ENCODE assay signal across 8 mouse cellular contexts in the genomic region with DNA sequence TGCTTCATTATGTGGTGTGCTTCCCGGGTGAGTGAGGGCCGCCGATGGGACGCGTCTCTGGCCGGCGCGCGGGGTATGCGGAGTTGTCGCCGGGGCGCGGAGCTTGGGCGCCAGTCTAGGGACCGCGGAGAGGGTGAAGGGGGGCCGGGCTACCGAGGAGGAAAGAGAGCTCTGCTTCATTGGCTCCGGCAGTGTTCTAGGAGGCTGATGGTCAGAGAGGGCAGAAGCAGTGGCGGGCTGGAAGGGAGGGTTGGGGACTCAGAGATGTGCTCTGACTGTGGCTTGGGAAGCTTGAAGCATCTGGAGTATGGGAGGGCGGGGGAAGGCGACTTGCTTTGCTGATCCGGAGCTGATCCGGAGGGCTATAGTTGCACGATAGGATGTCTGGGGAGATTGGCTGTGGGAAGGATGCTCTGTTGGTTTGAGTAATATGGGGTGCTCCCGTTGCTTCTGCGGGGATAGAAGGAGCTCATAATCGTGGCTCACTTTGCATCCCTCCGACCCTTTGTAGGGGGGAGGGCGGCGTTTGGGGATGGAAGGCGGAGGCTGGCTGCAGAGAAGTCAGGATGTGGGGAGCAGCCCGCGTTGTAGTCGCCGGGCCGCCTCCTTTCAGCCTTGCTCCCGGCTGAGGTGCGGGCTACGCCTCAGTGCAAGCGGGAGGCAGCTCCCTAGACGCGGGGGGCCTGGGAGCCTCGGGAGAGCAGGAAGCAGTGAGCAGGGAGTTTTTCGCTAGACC. TPM values are rescaled to one million over a fixed set of nuclear protein-coding genes. Genes with fewer than 3 reads are reported as not detected.
A peak's percentile ranks its signal among the peaks of the same experiment; 100 is the strongest.
DNase-seq lines count a peak whose midpoint lies in the region; ATAC-seq lines count a peak whose summit lies in the region.

No protein-coding gene starts in this region.

- peak overlapping the region; percentile 90 for H3K9ac ChIP-seq in intestine, embryonic 16.5 days (ENCODE audit: low read depth, low read length)
- peak overlapping the region; percentile 92 for H3K9ac ChIP-seq in midbrain, embryonic 11.5 days (ENCODE audit: low read length)
- H3K9ac ChIP-seq in stomach, embryonic 15.5 days: peak overlapping the region; percentile 87

- peak overlapping the region; percentile 98 for H3K27ac ChIP-seq in intestine, embryonic 16.5 days (ENCODE audit: low read length)
- H3K27ac ChIP-seq in midbrain, embryonic 11.5 days (ENCODE audit: low read depth, low read length): peak overlapping the region; percentile 93
- peak overlapping the region; percentile 98 for H3K27ac ChIP-seq in stomach, embryonic 15.5 days

- peak overlapping the region; percentile 98 for H3K4me2 ChIP-seq in intestine, embryonic 16.5 days (ENCODE audit: low read depth, low read length)
- peak overlapping the region; percentile 95 for H3K4me2 ChIP-seq in midbrain, embryonic 11.5 days
- peak overlapping the region; percentile 88 for H3K4me2 ChIP-seq in stomach, embryonic 15.5 days

- ATAC-seq in intestine, embryonic 16.5 days: peak; percentile 34
- ATAC-seq in midbrain, embryonic 11.5 days (ENCODE audit: low FRiP score): peak; percentile 62
- ATAC-seq in stomach, embryonic 15.5 days (ENCODE audit: insufficient read depth, low FRiP score, low read depth): peak; percentile 14; the same call in 1 of the 2 replicates

- intact Hi-C loops in gastrocnemius, postnatal 36 days (cut with DNase I): loop anchor here (5.0 to 10.0 kb wide), 4 partner anchors 88 to 588 kb away; no protein-coding TSS in a partner anchor
- intact Hi-C loops in left cerebral cortex, postnatal 36 days (cut with DNase I): loop anchor here (2.0 to 10.0 kb wide), 4 partner anchors 258 to 584 kb away; a partner anchor contains a TSS

- under 1% methylated on average over 46 of the region's 46 CpGs for WGBS in intestine, embryonic 16.5 days
- under 1% methylated on average over 46 of the region's 46 CpGs for WGBS in midbrain, embryonic 11.5 days
- WGBS in stomach, embryonic 15.5 days: under 1% methylated on average over 45 of the region's 46 CpGs

- H3K36me3 ChIP-seq in intestine, embryonic 16.5 days (ENCODE audit: control insufficient read depth, insufficient read depth, low read length): no peaks in the 10 kb centered on the region
- no peaks in the 10 kb centered on the region for H3K36me3 ChIP-seq in midbrain, embryonic 11.5 days (ENCODE audit: control insufficient read depth, insufficient read depth, low read length)
- no peaks in the 10 kb centered on the region for H3K36me3 ChIP-seq in stomach, embryonic 15.5 days

- H3K4me1 ChIP-seq in intestine, embryonic 16.5 days (ENCODE audit: control insufficient read depth, insufficient read depth, low read length): peaks cover 15% of the 10 kb centered on the region
- peaks cover 14% of the 10 kb centered on the region for H3K4me1 ChIP-seq in midbrain, embryonic 11.5 days (ENCODE audit: control insufficient read depth, insufficient read depth, low read length)
- H3K4me1 ChIP-seq in stomach, embryonic 15.5 days: peaks cover 23% of the 10 kb centered on the region

- DNase-seq in adrenal gland, postnatal 14 days: peak; percentile 82
- peak; percentile 40 for DNase-seq in embryo, embryonic 11.5 days (ENCODE audit: low read depth, low spot score)
- peak; percentile 27 to 59 for DNase-seq in gastrocnemius, postnatal 36 days
- peak; percentile 63 to 67 for DNase-seq in left cerebral cortex, postnatal 36 days (ENCODE audit: low spot score in 2 of 2)
- no peak for DNase-seq in midbrain, embryonic 11.5 days (ENCODE audit: low spot score, missing footprints)
- no peak for DNase-seq in T-cell, adult 2 months (ENCODE audit: low spot score)

- H3K27me3 ChIP-seq in intestine, embryonic 16.5 days (replicated peaks; ENCODE audit: control insufficient read depth, insufficient read depth, low read length): no peaks in the 10 kb centered on the region
- no peaks in the 10 kb centered on the region for H3K27me3 ChIP-seq in midbrain, embryonic 11.5 days (ENCODE audit: control insufficient read depth, insufficient read depth, low read length)
- no peaks in the 10 kb centered on the region for H3K27me3 ChIP-seq in stomach, embryonic 15.5 days (replicated peaks)

- H3K4me3 ChIP-seq in intestine, embryonic 16.5 days (ENCODE audit: low read length): peak overlapping the region; percentile 71
- peak overlapping the region; percentile 76 for H3K4me3 ChIP-seq in midbrain, embryonic 11.5 days (ENCODE audit: low read depth, low read length)
- H3K4me3 ChIP-seq in stomach, embryonic 15.5 days (replicated peaks): peak overlapping the region; percentile 85

- no peaks in the 10 kb centered on the region for H3K9me3 ChIP-seq in intestine, embryonic 16.5 days (ENCODE audit: control insufficient read depth, low read length)
- no peaks in the 10 kb centered on the region for H3K9me3 ChIP-seq in midbrain, embryonic 11.5 days (ENCODE audit: control insufficient read depth, low read length)
- H3K9me3 ChIP-seq in stomach, embryonic 15.5 days: no peaks in the 10 kb centered on the region

RNA-seq across cellular contexts. Expression of a gene that starts 1.1 kb away (rescaled TPM):
- total RNA-seq in adrenal gland, postnatal 14 days (2021): 99.9 and 101 TPM in 2 replicates
- 10 to 100 TPM; 25.4 to 26.2 TPM for total RNA-seq in gastrocnemius, postnatal 36 days (2021)
- 14.3 and 14.7 TPM in 2 replicates for polyA plus RNA-seq in intestine, embryonic 16.5 days (2015; fragmentation: Nextera tagmentation; extraction: Ambion mirVana)
- 100 to 1,000 TPM in 1 of 2 experiments, 10 to 100 TPM in 1; 95.1 to 108 TPM for total RNA-seq in left cerebral cortex, postnatal 36 days (2021)
- polyA plus RNA-seq in midbrain, embryonic 11.5 days (2014; fragmentation: Nextera tagmentation; extraction: Ambion mirVana): 30.1 and 33.7 TPM in 2 replicates
- 22.9 and 24.1 TPM in 2 replicates for polyA plus RNA-seq in stomach, embryonic 15.5 days (2015; fragmentation: Nextera tagmentation; extraction: Ambion mirVana)

Comparison
In these comparisons a context has a peak if more than half of its experiments do, and no peak if none do; other contexts are left out.
1. DNase-seq: peak in adrenal gland, postnatal 14 days (single experiment), embryo, embryonic 11.5 days (single experiment), gastrocnemius, postnatal 36 days (2 of 2) and left cerebral cortex, postnatal 36 days (2 of 2); none in midbrain, embryonic 11.5 days (single experiment) and T-cell, adult 2 months (single experiment).
2. Peak in every context shown above with its lines, with median percentiles within 50 percentile points of each other: ATAC-seq, H3K27ac ChIP-seq, H3K4me2 ChIP-seq, H3K4me3 ChIP-seq and H3K9ac ChIP-seq.